Mouse (Mus musculus): ENCODE data around the gene Hsd17b12. TPM values are rescaled to one million over a fixed set of nuclear protein-coding genes. Genes with fewer than 3 reads are reported as not detected.

Hsd17b12 gene
- total and polyA plus RNA-seq, 2 experiments from 2014 or later = 24.1 to 37.7 TPM

DNA sequence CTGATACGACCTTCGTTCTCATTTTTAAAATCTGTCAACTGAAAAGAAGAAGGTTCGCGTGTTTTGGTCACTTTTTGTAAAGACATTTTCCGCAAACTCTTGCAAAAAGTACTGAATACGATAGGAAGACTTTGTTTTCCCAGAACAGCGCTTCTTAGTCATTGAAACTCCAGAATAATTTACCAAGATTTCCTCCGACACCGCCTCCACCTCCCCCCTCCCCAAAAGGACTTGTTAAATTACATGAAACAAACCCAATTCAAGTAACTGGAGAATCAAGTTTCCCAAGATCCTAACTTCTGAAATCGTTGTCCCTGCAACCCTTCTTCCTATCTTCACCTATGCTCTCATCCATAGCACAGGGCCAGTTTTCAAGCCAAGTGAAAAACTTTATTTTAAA, 713 bp downstream of the Hsd17b12 start:
- no peaks in the 10 kb centered on the region for H3K27me3 ChIP-seq (ENCODE audit: control insufficient read depth, insufficient read depth, low read length)
- H3K9me3 ChIP-seq (replicated peaks; ENCODE audit: control insufficient read depth, low read length) = no peaks in the 10 kb centered on the region
- peak overlapping the region; percentile 67 for H3K4me2 ChIP-seq (ENCODE audit: low read depth, low read length)
- H3K36me3 ChIP-seq (replicated peaks; ENCODE audit: control insufficient read depth, insufficient read depth, low read length) = no peaks in the 10 kb centered on the region
- TF ChIP-seq EP300 (IDR thresholded peaks at IDR 0.05; ENCODE audit: low read depth) (no peak), CTCF (IDR thresholded peaks at IDR 0.05; ENCODE audit: low read depth) (no peak)
- DNase-seq (ENCODE audit: low spot score) (no peak), ATAC-seq (ENCODE audit: insufficient read depth, low read depth) (no peak)
- WGBS = under 1% methylated on average over 10 of the region's 10 CpGs
- peaks cover 18% of the 10 kb centered on the region for H3K4me1 ChIP-seq (ENCODE audit: control insufficient read depth, insufficient read depth)
- peak overlapping the region; percentile 79 for H3K9ac ChIP-seq (replicated peaks; ENCODE audit: low read depth, low read length)
- H3K27ac ChIP-seq (ENCODE audit: low read depth) = peak overlapping the region; percentile 81
- peak overlapping the region; percentile 84 for H3K4me3 ChIP-seq (ENCODE audit: low read depth, low read length)

DNA sequence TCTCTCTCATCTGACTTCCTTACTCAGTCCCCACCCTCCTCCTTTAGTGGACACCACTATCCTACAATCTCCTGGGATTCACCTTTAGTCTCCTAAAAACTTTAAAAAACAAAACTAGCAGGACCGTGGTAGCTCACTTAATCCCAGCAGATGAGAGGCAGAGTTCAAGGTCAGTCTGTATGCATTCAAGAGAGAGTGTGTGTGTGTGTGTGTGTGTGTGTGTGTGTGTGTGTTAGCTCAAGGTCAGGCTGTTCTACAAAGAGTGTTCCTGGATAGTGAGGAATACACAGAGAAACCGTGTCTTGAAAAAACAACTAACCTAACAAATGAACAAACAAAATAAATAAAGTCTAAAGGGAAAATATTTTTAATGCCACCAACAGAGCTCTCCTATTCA, 12.6 kb downstream of the Hsd17b12 start:
- peaks cover 5% of the 10 kb centered on the region; the same call in 1 of the 2 replicates for H3K4me1 ChIP-seq (ENCODE audit: control insufficient read depth, insufficient read depth)
- no peak overlapping the region for H3K9ac ChIP-seq (replicated peaks; ENCODE audit: low read depth, low read length)
- H3K4me2 ChIP-seq (ENCODE audit: low read depth, low read length) = no peak overlapping the region
- ATAC-seq (ENCODE audit: insufficient read depth, low read depth) = 0 out of 2 replicates have a peak, but pooled peaks have one; percentile 62
- no peaks in the 10 kb centered on the region for H3K36me3 ChIP-seq (replicated peaks; ENCODE audit: control insufficient read depth, insufficient read depth, low read length)
- DNase-seq (ENCODE audit: low spot score) = no peak
- no peak for TF ChIP-seq CTCF (IDR thresholded peaks at IDR 0.05; ENCODE audit: low read depth)
- TF ChIP-seq EP300 (IDR thresholded peaks at IDR 0.05; ENCODE audit: low read depth) = no peak
- no peak overlapping the region for H3K4me3 ChIP-seq (ENCODE audit: low read depth, low read length)
- WGBS = 22% methylated on average over 2 of the region's 2 CpGs
- no peaks in the 10 kb centered on the region for H3K9me3 ChIP-seq (replicated peaks; ENCODE audit: control insufficient read depth, low read length)
- H3K27ac ChIP-seq (ENCODE audit: low read depth) = no peak overlapping the region
- H3K27me3 ChIP-seq (ENCODE audit: control insufficient read depth, insufficient read depth, low read length) = no peaks in the 10 kb centered on the region

DNA sequence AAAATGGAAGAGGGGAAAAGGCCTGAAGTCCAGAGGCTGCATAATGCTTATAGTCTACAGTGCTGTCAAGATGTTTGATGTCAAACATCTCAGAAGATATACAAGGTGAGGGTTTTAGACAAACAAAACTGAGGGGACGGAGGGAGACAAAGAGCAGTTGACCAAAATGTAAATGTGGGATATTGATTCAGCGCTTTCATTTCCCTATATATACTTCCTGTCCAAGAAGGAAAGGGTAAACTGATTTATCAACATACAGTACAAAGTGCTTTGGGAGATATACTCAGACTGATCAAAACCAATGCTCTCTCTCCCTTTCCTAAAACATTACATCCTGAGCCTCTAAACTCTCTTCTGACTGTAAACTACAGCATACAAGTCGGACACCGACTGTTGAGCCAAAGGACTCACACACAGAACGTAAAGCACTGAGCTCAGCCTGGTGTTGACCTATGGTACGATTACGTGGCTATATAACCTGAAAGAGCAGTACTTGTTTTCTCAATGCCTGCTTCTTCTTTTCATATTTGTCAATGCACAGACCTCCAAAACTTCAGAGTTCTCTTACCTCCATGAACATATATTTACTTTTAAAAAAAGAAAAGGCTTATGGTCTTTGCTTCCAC, 13.1 kb downstream of the Hsd17b12 start:
- Histone ChIP-seq H3K27ac (ENCODE audit: low read depth) (no peak overlapping the region), H3K4me3 (ENCODE audit: low read depth, low read length) (no peak overlapping the region), H3K27me3 (ENCODE audit: control insufficient read depth, insufficient read depth, low read length) (no peaks in the 10 kb centered on the region), H3K4me2 (ENCODE audit: low read depth, low read length) (no peak overlapping the region), H3K4me1 (ENCODE audit: control insufficient read depth, insufficient read depth) (peaks cover 5% of the 10 kb centered on the region; the same call in 1 of the 2 replicates), H3K9ac (replicated peaks; ENCODE audit: low read depth, low read length) (no peak overlapping the region), H3K9me3 (replicated peaks; ENCODE audit: control insufficient read depth, low read length) (no peaks in the 10 kb centered on the region), H3K36me3 (replicated peaks; ENCODE audit: control insufficient read depth, insufficient read depth, low read length) (no peaks in the 10 kb centered on the region)
- DNase-seq (ENCODE audit: low spot score) (no peak), ATAC-seq (ENCODE audit: insufficient read depth, low read depth) (no peak)
- 85% methylated on average over 7 of the region's 7 CpGs for WGBS
- TF ChIP-seq CTCF (IDR thresholded peaks at IDR 0.05; ENCODE audit: low read depth) = no peak
- TF ChIP-seq EP300 (IDR thresholded peaks at IDR 0.05; ENCODE audit: low read depth) = no peak

DNA sequence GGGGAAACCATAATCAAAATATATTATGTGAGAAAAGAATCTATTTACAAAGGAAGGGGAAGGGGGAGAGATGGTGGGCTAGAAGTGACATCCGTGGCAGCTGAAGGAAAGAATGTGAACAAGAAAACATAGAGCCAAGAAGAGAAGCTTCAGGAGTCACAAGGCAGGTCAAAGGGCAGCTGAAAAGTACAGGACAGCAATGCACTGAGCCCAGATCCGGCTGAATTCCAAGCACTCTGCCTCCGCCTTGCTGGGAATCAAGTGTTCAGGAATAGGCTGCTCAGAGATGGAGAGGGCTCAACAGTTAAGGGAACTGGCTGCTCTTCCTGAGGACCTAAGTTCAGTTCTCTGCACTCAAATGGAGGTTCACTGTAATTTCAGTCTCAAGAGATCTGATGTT, 16.5 kb downstream of the Hsd17b12 start:
- no peak overlapping the region for H3K4me3 ChIP-seq (ENCODE audit: low read depth, low read length)
- H3K4me1 ChIP-seq (ENCODE audit: control insufficient read depth, insufficient read depth) = peaks cover 5% of the 10 kb centered on the region; the same call in 1 of the 2 replicates
- no peak overlapping the region for H3K27ac ChIP-seq (ENCODE audit: low read depth)
- no peak overlapping the region for H3K4me2 ChIP-seq (ENCODE audit: low read depth, low read length)
- no peaks in the 10 kb centered on the region for H3K9me3 ChIP-seq (replicated peaks; ENCODE audit: control insufficient read depth, low read length)
- WGBS = 52% methylated on average over 3 of the region's 3 CpGs
- DNase-seq (ENCODE audit: low spot score) (no peak), ATAC-seq (ENCODE audit: insufficient read depth, low read depth) (no peak)
- H3K36me3 ChIP-seq (replicated peaks; ENCODE audit: control insufficient read depth, insufficient read depth, low read length) = no peaks in the 10 kb centered on the region
- TF ChIP-seq EP300 (IDR thresholded peaks at IDR 0.05; ENCODE audit: low read depth) (no peak), CTCF (IDR thresholded peaks at IDR 0.05; ENCODE audit: low read depth) (no peak)
- no peaks in the 10 kb centered on the region for H3K27me3 ChIP-seq (ENCODE audit: control insufficient read depth, insufficient read depth, low read length)
- H3K9ac ChIP-seq (replicated peaks; ENCODE audit: low read depth, low read length) = no peak overlapping the region

DNA sequence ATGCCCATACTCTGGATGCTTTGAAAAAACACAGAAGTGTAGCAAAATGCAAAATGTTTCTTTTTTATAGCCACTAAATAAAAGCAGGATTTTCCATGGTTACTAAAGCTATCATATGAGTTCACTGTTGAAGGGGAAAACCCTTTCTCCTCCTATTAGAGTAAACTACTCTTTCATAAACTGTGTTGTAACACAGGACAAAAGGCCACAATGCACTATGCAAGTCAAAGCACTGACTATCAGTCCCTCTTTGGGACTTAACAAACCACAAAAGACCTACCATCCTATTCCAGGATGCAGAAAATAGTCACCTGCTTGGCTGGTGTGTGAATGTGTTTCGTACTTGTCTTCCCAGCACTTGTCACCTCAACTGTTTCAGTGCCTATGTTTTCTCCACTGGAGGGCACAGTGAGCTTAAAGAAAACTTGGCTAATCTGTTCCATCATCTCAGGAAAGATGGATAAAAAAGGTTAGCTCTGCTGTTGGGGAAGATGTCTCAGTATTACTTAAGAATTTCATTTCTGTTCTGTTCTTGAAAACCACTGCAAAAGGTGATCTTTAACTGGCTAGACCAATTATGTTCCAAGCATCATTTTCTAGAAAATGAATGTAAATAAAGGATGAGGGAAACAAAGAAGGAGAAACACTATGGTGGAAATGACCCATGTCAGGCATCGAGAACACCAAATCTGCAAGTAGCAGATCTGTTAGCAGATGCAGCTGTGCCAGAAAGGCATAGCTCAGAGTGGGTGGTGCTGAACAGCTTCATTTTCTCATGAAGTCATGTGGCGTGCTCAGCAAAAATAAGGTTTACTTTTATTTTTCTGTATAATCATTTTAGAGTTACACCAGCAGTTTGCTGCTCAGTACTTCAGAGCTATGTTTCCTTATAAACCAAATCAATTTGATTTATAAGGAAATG, 19.0 kb downstream of the Hsd17b12 start:
- ATAC-seq (ENCODE audit: insufficient read depth, low read depth) = no peak
- no peak overlapping the region for H3K4me3 ChIP-seq (ENCODE audit: low read depth, low read length)

More for the DNA sequence above, 19.0 kb downstream of the Hsd17b12 start:
- Histone ChIP-seq H3K9me3 (replicated peaks; ENCODE audit: control insufficient read depth, low read length) (no peaks in the 10 kb centered on the region), H3K9ac (replicated peaks; ENCODE audit: low read depth, low read length) (no peak overlapping the region), H3K27me3 (ENCODE audit: control insufficient read depth, insufficient read depth, low read length) (no peaks in the 10 kb centered on the region), H3K27ac (ENCODE audit: low read depth) (no peak overlapping the region), H3K36me3 (replicated peaks; ENCODE audit: control insufficient read depth, insufficient read depth, low read length) (no peaks in the 10 kb centered on the region), H3K4me1 (ENCODE audit: control insufficient read depth, insufficient read depth) (no peaks in the 10 kb centered on the region), H3K4me2 (ENCODE audit: low read depth, low read length) (no peak overlapping the region)
- 80% methylated on average over 3 of the region's 3 CpGs for WGBS
- no peak for DNase-seq (ENCODE audit: low spot score)
- TF ChIP-seq EP300 (IDR thresholded peaks at IDR 0.05; ENCODE audit: low read depth) (no peak), CTCF (IDR thresholded peaks at IDR 0.05; ENCODE audit: low read depth) (peak; percentile 40)

Data from heart, postnatal 0 days (tissue).